Mouse (Mus musculus) ovary, postnatal 14 days (tissue): Measurements from ENCODE around the gene Pip5k1b.
"Not testable (repeated sequence)": the region's sequence is repeated elsewhere in the genome, so short reads cannot be mapped to it uniquely, and the experiment has no call there.

Source experiments
- DNase-seq: peaks from one replicate; pipeline ENCODE4 v3.0.0; 2022; ENCODE audit warnings: low spot score

Pip5k1b gene

DNA sequence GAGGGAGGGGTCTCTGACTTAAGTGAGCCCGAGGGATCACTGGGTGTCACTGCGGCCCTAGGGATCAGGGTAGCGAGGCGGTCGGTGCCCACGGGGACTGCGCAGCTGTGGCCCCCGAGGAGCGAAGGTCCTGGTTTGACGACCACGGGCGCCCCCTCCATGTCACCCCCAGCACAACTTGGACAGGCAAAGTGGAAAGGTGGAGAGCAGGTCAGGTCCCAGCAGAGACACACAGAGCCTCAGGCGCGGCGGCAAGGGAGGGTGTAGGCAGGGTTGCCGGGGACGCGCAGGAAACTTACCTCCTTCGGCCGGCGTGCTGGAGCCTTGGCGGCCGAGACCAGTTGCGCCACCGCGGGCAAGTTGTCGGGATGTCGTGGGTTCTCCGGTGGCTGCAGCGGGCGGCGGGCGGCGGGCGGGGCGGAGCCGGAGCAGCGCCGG, at the start of gene Pip5k1b:
Gene Pip5k1b, minus strand, starts transcription at position 407 of the 438 bp plus-strand sequence.
- peak; percentile 29 for DNase-seq

DNA sequence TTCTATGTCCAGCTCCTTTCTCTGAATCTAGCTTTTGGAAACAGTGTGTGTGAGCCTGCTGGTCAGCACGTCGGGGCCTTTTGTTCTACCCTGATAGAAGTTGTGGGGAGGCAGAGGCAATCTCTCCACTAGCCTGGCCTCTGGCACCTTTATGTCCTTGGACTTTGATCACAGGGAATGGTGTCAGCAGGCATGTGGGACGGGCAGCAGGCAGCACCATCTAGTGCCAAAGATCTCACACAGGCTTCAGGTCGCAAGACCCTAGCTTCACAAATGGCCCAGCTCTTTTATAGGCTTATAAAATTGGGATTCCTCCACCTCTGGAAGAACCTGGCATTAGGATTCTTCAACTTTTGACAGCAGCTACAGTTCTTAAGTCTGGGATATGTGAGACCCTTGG, 48.4 kb upstream of the Pip5k1b start:
- DNase-seq = no peak

DNA sequence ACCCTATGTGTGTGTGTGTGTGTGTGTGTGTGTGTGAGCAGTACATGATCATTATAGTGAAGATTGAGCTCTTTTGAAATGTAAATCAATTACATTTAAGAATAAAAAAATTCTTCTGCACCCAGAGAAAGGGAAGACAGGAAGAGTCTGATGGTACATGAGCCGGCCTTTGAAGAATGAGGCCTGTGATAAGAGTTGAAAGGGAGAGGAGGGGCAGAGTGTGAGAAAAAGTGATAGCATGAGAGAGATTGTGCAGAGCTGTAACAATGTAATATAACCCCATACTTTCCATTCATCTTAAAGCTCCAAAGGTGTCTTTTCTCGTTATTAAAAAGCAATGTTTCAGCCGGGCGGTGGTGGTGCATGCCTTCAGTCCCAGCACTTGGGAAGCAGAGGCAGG, 47.8 kb upstream of the Pip5k1b start:
- no peak for DNase-seq

DNA sequence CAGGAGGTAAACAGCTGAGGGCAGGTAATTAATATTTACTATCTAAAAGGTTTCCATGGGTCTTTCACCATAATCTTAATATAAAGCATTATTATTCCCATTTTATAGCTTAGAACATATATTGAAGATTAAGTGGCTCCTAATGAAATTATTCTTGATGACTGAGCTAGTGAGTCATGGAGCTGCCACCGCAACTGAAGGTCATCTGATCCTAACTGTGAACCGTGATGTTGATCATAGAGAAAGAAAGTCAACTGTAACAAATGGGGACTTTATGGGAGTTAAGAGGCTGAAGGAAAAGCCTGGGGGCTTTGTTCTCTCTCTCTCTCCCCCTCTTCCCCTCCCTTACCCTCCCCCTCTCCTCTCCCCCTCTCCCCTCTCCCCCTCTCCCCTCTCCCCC, 31.1 kb upstream of the Pip5k1b start:
- DNase-seq = no peak

DNA sequence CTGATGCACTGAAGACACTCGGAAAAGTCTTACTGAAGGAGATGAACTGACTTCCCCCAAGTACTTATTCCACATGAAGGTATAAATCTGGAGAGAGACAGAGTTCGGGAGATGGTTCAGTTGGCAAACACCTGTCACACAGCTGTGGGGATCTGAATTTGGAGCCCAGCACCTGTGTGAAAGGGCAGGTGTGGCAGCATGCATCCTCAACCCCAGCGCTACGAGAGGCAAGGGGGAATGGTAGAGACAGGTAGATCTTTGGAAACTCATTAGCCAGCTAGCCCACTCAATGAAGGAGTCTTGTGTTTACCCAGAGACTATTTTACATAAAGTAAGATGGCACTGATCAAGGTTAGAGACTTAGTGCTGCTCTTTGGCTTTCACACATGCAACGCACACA, 29.5 kb upstream of the Pip5k1b start:
- DNase-seq = no peak

DNA sequence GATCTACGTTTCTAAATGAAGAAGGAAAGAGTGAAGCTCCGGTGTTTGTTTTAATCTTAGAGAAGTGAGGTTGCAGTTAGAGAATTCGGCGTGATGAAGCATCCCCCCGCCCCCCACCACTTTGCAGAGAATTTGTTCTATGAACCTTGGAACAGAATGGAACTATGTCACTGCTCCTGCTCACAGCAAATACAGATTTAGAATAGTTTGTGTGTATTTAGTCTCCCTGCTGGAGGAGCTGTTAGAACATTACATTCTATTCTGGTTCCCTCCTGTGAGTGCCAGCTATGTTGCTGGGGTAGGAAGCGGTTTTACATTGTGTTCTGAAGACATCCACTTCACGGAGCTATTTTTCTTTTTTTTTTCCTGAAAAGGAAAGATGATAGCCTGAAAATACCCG, 28.3 kb upstream of the Pip5k1b start:
- DNase-seq = no peak

DNA sequence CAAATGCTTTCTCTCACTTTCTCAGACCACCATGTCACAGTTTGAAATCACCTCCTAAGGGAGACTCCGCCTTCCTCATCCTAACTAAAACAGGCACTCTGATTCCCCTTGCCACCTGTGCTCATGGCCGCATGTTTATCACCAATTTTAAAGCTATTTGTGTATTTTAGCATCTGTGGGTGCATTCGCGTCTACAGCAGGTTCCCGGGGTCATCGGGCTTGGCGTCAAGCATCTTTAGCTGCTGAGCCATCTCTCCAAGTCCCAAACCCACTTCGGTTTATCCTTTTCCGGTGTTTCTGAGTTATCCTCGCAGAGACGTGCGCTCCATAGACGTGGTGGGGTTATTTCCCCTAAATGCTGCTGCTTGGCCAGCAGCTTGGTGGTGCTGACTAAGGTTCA, 20.5 kb upstream of the Pip5k1b start:
- no peak for DNase-seq

DNA sequence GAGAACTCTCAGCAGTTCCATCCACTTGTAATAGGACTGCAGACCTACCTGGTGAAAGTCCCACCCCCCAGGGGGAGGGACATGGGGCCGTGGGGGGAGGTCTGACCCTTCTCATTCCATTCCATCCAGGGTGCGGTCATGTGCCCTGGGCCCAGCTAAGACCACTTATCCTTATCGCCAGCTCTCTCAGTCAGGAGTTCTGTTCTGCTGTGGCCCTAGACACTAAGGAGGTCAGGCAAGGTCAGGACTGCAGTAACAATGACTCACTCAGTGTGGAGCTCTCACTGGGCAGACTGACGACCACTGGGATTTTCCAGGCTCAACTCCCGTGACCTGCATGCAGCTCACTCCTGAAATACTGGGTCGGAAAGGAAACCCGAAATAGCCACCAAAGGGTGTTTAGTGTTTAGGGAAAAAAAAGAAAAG, 16.1 kb upstream of the Pip5k1b start:
- no peak for DNase-seq

DNA sequence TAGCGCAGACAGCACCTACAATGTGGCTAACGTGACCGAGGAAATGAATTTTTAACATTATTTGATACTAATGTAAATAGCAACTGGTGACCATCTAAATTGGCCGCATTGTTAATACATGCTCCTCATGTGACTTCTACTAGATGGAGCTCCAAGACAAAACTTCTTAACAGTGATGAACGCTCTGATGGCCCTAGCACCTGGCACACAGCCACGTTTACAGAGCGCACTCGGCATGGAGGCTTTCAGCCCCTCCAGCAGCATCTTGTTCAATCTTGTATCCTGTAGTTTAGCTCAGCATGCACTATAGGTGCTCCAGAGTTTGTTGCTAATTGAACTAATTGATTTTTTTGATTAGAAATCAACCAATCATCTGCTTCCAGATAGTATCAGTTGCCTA, 15.3 kb upstream of the Pip5k1b start:
- DNase-seq = no peak

DNA sequence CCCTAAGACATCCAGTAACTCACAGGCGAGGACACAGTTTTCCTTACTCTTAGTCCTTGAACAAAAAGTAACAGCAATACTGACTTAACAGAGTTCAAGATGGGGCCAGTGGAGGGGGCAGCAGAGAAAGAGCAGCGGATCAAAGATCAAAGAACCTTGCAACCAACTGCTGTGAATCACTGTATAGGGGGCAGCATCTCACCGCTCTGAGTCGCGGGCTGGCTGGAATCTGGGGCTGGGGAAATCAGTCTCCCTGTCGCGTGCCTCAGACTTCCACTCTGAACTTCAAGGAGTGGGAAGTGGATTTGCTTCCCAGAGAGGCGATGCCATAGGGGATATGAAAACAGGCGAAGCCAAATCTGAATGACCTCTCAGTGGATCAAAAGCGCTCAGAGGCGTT, 1.8 kb upstream of the Pip5k1b start:
- no peak for DNase-seq

DNA sequence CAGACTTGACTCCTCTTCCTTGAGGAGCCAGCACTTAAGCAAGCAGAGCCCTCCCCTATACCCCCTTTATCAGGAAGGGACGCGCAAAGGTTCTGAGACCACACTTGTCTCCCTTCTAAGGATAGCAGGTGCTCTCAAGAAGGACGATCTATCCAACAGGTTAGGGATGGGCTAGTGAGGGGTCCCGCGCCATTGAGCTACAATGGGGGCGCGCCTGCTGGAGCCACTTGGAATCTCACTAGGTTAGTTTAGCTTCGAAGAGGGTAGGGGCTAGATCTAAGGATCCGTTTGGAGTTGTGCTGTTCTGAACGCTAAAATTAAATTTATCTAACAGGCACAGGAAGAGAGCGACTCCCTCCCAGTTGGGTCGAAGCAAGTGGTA, 904 bp upstream of the Pip5k1b start:
- no peak for DNase-seq

DNA sequence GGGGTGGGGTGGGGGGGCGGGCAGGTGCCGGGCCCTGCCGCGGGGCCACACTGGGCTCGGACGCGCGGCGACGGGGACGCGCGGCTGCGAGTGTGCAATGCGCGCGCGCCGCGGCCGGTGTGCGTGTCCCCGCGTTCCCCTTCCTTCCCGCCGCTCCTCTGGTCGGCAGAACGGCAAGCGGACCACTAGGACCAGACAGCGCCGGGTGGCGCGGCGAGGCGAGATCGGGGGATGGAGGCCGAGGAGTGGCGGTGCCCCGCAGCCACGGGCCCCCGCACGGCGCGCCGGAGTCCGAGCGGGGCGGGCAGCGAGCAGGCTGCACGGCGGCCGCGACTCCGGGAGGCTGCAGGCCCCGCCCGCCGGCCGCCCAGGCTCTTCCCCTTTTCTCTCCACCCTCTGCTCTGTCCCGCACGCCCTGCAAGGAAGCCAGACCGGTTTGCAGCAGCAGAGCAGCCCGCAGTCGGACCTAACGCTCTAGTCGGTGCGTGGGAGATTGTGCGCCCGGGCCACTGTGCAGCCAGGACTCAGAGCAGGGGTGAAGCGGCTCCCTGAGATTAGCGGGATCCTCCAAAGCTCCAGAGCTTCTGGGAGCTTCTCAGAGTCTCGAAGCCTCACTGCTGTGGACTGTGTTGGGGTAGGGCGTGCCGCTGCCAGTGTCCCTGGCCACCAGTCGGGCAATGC, 372 bp upstream of the Pip5k1b start:
- DNase-seq = peak; percentile 51

DNA sequence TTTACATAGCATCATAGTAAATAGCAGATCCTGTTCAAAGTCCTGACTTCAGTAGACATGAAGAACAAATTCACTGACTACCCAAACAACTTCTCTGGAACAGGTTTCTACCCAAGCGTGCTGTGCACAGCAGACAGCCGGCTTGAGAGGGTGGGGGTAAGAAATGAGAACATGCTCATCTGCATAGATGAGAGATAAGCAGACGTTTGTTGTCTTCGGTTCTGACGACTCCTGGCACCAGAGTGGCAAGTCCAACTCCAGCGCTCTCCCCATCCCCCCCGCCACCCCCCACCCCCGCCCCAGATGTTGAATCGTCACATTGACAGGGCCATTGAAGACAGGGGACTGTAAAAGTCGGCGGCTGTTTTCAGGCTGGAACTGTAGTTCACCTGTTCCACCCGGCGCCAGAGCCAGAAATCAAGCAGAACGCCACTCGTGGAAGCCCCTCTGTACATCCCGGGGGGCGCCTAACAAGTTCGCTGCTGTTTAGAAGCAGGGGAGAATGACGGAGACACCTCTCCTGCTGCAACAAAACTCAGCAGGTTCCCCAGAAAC, 684 bp downstream of the Pip5k1b start:
- DNase-seq = no peak

DNA sequence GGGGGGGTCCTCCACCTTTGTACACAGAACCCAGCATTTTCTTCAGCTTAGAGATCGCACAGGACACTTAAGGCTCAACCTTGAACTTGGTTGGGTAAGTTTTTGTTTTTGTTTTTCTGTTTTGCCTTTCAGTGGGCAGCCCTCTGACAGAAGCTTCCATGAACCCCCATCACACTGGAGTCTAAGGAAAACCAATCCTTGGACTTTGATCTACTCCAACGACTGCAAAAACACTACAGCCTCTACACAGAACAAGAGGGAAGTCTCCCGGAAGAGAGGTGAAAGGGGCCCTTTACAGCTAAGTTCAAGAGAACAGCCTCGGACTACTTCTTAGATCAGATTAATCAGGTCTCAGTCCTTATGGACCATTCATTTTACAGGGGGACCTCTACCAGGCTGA, 1.2 kb downstream of the Pip5k1b start:
- DNase-seq = no peak

DNA sequence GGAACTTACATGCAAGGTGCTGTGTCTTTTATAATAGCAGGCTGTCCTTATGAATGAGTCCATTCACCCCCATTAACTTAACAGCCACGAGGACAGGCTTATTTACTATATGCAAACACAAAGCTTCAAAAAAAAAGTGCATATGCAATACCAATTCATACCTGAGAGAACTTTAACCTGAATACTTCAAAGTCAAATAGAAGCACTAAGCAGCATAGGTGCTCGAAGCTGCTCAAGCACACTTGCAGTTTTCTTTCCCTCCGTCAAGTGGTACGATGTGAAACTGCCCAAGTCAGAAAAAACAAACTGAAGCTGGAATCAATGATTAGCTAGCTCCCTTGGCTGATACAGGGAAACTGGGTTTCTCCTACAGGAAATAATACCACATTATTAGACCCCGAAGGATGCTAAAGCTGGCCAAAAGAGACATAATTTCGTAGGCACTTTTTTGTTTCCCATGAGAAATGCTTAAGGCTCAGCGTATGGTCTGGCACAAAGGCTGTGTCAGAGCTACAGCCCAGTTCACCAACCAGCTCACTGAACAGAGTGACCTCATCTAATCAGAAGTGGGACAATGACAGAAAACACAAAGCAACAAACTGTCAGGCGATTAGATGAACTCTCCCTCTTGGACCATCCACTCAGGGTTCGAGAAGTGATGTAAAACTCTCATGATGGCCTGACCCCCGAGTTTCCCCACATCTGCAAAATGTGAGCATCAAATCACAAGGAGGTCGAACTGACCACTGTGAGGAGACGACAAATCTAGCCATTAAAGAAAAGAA, 2.2 kb downstream of the Pip5k1b start:
- no peak for DNase-seq

DNA sequence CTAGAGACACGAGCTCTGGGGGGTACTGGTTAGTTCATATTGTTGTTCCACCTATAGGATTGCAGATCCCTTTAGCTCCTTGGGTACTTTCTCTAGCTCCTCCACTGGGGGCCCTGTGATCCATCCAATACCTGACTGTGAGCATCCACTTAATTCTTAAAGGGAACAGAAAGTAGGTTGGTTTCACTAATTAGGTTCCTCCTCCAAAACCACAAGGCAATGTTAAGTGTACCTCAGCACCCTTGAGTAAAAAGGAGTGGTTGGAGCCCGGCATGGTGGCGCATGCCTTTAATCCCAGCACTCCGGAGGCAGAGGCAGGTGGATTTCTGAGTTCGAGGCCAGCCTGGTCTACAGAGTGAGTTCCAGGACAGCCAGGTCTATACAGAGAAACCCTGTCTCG, 3.0 kb downstream of the Pip5k1b start:
- not testable (repeated sequence) for DNase-seq

DNA sequence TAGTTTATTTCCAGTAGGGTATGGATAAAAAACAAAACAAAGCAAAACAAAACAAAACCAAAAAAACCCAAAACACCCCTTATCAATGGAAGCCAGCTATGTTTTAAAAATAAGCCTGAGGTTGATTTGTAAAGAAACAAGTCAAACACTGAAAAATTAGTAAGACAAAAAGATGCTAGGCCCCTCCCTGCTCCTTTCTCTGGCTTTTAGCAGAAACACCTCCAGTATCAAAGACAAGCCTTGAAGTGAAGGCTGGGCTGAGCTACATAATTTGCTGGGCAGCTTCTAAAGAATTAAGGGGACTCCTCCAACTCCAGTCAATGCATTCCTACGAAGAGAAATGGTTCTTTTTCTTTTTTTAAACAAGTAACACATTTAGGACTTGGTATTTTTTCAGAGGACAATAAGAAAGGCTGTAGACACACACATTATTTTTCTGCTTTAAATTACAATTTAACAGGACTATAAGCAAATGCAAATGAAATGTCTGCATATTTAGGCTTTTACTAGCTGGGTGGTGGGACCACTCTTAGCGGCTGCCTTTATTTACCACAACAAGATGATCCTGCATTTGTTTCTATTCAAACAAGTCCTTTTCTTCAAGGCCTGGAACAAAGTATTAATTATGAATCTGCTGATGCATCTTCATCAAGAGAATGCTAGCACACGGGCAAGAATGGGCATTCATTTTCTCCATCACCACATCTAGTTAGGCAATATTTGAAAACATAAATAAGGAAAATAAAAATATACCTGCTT, 4.3 kb downstream of the Pip5k1b start:
- DNase-seq = no peak

DNA sequence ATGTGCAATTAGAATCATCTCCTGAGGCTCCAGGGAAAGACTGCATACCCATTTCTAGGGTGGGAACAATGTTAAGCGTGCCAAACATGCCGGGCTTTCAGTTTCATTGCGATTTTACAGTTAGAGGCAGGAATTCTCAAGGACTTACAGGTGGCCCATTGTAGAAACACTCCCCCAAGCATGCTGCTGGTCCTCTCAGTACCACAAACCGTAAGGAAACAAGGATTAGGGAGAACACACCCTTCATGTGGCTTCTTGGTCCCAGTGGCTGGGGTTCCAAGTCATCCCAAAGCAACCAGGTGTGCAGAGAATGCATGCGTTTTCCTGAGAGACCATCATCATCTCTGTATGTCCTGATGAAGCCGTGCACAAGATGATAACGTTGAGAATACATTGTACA, 4.9 kb downstream of the Pip5k1b start:
- no peak for DNase-seq

DNA sequence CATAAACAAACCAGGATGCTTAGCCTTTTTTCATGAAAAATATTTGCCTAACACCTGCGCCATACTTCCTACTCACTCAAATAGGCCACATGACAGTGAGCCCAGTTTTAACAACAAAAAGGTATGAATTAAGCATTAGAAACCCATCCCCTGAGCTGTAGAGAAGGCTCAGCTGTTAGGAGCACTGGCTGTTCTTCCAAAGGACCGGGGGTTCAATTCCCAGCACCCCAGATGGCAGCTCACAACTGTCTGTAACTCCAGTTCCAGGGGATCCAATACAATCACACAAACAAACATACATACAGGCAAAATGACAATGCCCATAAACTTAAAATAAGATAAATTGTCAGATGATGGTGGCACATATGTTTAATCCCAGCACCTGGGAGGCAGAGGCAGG, 5.7 kb downstream of the Pip5k1b start:
- no peak for DNase-seq

DNA sequence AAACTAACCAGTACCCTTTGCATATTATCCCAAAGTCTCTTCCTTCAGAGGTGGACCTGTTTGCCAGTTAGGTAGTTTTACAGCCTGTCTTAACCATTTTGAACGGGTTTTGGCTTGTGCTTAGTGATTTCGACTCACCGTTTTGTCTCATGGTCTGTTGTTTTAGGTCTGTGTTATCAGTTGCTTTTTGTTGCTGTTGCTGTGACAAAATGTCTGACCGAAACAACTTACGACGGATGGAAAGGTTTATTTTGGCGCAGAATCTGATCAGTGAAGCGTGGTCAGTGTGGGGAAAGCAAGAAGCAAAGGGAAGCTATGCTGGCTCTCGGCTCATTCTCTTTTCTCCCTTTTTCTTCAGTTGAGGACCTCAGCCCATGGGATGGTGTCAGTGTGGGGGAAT, 7.3 kb downstream of the Pip5k1b start:
- DNase-seq = no peak

DNA sequence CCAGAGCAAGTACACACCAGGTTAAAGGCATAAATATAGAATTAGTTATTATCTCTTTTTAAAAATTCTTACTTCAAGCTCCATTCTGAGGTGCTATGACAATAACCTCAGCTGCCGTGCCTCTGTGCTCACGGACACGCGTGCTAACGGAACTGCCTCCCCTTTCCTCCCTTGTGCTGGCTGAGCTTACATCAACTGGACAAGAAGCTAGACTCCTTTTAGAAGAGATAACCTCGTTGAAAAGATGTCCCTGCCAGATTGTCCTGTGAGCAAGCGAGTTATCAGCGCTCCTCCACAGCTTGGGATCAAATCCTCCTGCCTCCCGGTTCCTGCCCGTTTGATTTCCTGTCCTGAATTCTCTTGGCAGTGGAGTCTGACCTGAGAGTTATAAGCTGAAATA, 9.5 kb downstream of the Pip5k1b start:
- no peak for DNase-seq
